Mouse (Mus musculus) cerebellum, adult 11 months (tissue): ENCODE measurements around the gene Thap12.

Experiments
- DNase-seq: peaks from one replicate; pipeline ENCODE4 v3.0.0; 2022

Thap12 gene

DNA sequence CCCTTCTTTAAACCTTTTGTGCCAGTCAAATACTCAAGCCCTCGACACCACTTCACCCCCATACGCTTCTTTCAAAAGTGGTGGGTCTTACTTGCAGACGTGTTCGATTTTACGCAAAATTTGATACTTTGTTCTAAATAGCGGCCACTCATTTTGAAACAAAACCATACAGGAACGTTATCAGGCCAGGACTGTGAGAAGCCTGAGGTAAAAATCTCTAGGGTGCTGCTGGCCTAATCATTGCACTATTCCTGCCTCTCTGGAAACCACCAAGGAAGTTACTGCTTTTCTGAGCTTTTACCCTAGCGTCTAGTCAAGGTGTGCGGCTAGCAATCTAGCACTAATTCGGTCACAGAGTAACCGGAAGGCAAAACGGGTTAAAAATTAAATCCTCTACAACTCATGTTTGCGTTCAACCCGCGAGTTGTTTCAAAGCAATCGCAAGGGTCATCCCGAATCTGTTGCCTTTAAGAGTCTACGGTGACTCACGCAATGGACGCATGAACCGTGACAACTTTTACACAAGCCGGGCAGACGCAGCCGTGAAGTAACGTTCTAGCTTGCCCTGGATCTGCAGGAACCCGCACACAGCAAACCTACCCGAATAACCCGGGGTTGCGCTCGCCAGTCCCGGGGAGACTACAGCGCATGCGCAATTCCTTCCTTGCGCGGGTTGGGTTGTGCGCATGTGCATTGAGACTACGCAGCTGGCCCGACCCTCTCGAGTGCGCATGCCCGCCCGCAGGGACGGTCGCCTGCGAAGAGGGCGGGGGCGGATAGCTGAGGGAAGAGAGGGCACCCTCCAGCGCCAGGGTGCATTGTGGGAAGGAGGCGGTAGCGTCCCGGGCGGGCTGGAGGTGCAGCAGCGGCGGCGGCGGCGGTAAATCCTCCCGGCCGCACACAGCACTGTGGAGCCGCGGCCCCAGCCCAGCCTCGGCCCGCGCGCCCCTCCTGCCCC is at the start of gene Thap12:
Gene Thap12 (plus strand): TSS at position 821 of the 958 bp plus-strand sequence.
- DNase-seq: peak; percentile 100

DNA sequence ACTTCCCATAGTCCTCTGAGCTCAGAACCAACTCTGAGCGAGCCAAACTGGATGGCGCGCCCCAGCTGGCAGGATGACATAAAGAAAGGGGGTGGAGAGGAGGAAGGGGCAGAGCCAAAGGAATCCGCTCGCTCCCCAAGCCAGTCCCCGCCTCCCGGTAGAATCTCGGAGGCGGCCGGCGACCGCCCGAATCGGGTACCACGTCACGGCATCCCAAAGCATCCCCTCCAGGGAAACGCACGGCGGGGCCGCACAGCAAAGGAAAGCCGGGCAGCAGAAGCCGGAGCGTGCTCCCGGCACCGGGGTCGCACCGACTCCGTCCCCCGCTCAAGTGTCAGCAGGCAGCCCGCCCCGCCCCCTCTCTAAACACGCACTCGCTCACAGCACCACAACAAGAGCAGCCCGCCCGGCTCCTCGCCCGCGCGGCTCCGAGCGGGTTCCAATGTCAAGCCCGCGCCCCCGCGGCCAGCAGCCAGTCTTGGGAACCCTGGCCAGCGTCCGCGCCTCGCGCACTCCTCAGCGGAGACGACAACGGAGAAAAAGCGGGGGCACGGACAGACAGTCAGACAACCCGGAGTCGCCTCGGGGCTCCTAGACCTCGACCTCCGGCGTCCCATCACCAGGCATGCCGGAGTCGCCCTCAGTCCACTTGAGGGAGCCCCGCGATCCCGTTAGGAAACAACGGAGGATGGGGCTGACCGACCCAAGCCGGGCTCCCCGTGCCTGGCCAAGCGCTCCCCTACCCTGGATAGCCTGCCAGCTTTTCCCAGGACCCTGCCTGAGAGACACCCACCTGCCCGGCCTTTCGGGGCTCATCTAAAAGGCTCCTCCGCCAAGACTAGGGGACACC is 47.0 kb upstream of the Thap12 start:
- peak; percentile 69 for DNase-seq

DNA sequence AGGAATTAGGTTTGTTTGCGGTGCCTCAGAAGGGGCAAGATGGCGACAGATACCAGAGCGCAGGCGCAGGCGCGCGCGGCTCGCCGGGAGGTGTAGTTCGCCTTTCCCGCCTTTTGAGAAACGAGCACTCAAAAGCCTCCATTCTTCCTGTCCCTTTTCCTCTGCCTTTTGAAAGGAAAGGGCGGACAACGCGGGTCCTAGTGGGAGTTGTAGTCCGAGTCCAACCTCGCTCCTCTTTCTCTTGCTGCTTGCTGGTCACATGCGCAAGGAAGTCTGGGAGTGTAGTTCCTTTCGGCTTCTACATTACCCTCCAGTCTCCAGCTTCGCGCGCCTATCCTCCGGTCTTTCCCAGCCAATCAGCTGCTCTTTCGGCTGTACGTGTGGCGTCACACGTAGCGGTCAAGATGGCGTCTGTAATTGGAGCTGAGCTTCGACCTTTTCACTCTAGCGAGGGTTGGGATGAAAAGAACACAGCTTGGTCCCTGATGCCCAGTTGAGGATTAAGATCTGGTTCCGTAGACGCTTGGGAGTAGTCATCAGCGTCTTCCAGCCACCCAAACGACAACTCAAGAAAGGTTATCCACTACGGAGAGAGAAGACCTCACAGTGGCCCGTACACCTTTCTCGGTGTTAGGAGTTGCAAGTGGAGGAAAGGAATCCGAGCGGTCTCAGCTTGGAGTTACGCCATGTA is 46.2 kb upstream of the Thap12 start, which contains the start of gene Emsy:
Gene Emsy (minus strand): TSS at position 253 of the 691 bp plus-strand sequence.
- peak; percentile 92 for DNase-seq

DNA sequence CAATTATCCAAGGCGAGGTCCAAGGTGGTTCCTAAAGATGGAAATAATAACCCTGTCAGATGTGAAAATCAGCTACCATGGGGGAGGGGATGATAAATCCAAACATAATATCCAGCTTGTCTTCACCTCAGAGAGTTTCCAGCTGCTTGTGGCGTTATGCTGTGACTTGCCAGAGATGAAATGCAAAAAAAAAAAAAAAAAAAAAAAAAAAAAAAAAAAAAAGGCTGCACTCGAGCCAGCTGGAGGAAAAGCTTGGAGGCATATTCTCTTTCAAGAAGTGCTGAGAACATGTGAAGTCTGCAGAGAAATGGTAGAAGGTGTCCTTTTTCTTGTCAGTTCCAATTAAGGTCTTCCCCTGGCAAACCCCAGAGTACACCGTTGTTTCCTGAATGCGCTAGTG is 37.7 kb upstream of the Thap12 start:
- no peak for DNase-seq

DNA sequence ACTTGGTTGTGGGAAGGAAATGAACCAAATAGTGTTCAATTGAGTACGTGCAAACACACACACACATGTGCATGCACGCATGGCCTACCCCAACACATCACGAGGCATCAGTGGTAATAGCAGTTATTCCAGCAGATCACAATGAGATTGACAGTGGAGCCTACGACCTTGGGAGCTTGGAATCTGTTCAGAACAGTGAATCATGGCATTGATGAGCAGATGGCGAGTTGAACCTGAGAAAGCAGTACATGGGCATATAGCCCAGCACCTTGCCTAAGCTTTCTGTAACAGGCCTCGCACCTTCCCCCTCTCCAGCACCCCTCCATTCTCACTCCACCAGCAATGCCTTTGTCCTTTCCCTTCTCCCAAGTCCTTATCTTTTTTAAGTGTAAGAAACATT is 37.2 kb upstream of the Thap12 start:
- no peak for DNase-seq

DNA sequence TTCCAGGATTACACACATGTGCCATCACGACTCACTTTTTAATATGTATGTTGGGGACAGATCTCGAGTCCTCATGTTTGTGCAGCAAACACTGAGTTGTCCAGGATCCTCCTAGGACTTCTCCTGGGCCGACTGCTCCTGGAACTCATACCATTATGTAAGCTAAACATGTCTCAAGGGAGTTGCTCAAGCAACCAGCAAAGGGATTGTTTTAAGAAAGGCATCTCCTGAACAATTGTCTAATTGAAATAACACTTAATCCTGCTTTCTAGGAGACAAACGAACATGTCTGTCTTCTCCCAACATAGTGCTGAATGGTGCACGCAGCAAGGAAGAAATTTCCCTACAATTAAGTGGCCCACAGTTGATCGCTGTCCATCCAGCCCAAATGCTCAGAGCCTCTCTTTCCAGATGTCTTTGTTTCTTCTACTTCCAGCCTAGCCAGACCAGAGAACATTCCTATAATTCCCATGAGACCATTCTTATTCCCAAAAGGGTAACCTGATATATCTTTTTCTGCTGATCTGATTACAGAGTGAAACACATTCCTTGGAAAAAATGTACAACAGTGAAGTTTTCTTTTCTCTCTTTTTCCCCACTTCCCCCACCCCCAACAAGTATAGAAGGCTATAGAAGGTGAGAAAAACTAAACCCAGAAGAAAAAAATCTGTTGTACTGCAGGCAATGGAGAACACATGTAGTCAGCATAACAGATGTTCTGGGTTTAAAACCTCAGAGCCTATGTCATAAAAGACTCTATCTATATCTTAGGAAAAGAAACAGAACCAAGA is 34.8 kb upstream of the Thap12 start:
- DNase-seq: no peak

DNA sequence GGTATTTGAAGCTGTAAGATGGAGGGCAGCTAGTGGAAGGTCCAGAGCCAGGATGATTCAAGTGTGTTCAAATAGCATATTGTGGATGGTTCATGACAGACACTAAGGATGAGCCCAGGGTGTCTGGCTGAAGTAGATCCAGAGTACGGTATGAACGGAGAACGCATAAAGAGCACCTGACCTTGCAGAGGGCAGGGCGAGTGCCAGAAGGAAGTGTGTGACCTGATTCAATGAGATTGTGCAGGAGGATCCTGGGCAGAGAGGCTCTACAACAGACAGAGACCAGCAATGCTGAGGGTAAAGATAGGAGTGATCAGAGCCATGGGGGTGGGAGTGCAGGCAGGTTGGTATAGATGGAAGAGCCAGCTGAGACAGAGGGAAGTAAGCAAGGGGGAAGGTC is 32.1 kb upstream of the Thap12 start:
- DNase-seq: no peak

DNA sequence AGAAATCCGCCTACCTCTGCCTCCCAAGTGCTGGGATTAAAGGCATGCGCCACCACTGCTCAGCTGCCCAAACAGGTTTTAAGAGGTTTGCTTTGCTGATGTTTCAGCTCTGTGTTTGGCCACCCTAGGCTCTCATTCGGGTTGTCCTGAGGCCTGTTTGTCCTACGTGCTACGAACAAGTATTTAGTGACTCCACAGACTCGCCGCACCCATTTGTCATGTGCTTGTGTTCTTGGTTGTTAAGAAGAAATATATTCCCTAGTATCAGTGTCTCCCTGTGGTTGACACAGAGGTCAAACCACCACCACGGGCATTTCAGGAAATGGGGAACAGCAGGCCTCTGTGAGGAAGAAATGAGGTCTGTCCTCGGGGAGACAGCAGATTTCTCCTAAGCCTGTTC is 31.5 kb upstream of the Thap12 start:
- no peak for DNase-seq

DNA sequence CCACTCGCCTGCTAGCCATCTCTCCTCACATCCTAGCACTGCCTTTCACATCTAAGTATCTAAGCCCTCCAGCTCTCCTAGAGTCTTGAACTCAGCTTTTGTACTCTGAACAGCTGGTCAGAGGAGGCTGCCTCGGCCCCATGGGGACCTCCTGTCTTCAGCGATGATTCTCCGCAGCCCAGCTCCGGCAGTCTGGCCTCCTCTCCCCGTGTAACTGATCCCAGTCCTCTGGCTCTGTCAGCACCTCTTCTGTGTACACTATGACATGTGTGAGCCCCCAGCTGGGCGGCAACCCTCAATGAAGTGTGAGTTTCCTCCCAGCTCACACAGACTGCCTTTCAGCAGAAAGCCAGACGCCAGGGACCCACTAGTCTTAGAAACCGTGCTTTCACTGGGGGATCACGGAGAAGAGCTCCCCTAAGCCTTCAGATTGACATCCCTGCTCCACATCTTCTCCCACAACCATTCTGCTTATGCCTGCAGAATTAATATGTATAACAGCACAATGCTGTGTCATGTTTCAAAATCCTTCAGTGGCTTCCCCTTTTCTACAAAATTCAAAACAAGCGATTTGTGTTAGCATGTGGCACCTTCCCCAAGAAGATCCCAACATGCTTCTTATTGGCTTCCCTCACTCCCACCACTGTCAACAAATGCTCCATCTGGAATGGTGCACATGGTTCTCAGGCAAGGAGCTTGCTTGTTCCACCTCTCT is 30.5 kb upstream of the Thap12 start:
- DNase-seq: no peak

DNA sequence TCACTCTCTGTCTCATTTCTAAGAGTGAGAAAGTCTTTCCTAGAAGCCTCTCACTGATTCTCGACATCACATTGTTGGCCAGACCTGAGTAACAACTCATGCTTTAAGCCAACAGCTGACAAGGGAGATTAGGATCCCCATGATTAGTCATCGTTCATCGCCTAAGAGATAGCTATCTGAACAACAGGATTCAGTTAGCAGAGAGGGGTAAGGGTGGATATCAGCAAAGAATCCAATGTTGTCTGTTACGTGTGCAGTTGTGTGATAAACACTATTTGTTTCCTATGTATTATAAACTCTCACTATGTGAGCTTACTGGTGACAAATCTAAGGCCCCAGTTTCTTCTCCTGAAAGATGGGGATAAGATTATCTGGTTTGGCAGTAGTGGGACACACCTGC is 28.6 kb upstream of the Thap12 start:
- no peak for DNase-seq

DNA sequence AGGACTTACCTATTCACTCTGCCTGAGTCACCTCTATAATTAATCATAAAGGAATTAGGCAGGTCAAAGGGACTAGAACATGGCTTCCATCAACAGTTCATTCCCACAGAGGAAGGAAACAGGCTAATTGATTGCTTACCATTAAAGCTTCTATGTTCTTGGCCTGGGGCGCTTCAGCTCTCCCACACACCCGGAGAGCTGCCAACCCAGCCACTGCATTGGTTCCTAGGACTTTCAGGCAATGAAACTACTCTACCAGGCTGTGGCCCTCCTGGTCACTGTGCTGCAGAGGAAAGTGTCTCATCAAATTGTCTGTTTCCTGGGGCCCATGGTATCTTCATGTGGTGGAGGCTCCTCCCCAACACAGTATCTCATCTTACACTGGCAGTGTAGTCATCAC is 25.4 kb upstream of the Thap12 start:
- DNase-seq: no peak

DNA sequence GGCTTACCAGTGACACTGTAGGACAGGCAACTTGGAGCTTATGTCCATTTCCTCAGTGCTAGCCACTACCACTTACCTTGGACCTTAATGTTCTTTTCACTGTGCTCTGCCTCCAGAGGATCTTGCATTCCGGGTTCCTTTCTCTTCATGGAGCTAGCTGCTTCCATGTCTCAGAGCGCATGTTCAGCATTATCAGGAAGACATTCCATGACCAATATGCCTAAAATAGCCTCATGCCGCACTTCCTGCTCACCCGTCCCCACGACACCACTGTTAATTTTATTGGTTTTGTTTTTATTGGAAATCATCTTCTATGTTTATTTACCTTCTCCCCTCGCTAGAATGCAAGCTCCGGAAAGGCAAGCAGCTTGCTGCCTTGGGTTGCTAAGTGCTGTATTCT is 24.5 kb upstream of the Thap12 start:
- DNase-seq: no peak

DNA sequence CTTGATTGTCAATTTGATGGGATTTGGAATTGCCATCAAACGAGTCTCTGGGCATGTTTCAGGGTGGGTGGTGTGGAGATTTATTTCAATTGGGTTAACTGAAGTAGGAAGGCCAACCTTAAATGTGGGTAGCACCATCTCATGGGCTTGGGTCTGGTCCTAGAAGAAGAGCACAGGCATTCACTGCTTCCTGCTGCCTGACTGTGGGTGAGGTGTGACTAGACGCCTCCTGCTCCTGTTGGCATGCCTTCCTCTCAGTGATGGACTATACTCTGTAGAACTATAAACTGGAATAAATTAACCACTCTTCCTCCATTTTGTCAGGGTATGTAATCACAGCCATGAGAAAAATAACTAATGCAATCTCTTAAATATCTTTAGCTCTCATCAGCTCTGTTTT is 22.2 kb upstream of the Thap12 start:
- no peak for DNase-seq

DNA sequence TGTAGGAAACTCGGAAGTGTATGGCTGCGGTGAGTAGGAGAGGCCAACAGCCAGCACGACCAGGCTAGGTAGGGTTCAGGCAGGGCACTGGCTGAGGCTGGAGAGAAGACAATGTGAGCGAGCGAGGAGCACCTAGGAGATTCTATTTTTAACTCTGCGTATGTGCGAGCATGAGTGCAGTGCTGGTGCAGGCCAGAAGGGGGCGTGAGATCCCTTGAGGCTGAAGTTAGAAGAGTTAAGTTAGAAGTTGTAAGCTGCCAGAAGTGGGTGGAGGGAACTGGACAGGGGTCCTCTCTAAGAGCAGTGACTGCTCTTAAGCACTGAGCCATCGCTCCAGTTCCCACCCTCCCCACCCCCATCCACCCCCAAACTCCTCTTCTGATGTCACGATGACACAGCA is 20.1 kb upstream of the Thap12 start:
- DNase-seq: no peak

DNA sequence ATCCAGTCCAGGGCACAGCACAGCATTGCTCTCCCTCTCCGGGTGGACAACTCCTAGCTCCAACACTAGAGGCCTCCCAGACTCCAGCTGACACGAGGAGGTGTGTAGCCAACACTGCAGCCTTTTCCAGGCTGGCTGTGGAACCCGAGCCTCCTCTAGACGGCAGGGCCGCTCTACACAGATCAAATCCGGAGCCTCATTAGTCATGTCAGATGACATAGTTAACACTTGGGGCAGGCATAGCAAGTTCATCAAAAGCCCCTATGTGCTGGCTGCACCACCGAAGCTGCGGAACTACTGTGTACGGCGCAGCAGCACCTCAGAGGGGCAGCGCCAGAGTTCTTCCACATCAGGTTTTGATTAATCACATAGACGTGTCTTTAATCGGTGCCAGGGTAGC is 17.0 kb upstream of the Thap12 start:
- no peak for DNase-seq

DNA sequence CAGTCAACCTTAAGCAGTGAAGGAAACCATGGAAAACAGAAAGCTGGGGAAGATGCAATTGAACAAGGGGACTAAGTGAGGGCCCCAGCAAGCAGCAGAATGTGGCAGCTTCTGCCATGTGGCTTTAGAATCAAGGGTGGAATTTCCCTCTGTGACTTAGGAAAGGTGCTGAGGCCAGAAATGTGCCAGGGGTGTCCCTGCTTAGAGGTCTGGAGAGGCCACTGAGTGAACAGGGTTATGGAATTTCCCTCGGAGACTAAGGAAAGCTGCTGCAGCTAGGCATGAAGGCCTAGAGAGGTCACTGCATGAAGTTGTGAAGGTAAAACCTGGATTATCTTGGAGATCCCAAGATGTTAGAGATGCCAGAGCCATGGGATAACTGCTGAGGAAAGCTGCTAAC is 12.8 kb upstream of the Thap12 start:
- no peak for DNase-seq

DNA sequence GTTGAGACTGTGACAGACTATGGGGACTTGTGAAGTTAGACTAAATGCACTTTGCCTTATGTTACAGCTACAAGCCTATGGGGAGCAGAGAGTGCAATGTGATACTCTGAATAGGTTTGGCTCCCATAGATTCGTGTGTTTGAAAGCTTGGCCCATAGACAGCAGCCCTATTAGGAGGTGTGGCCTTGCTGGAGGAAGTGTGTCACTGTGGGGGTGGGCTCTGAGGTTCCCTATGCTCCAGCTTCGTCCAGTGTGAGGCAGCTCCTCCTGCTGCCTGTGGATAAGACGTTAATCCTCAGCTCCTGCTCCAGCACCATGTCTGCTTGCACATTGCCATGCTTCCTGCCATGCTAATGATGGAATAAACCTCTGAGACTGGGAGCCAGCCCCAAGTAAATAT is 12.1 kb upstream of the Thap12 start:
- no peak for DNase-seq

DNA sequence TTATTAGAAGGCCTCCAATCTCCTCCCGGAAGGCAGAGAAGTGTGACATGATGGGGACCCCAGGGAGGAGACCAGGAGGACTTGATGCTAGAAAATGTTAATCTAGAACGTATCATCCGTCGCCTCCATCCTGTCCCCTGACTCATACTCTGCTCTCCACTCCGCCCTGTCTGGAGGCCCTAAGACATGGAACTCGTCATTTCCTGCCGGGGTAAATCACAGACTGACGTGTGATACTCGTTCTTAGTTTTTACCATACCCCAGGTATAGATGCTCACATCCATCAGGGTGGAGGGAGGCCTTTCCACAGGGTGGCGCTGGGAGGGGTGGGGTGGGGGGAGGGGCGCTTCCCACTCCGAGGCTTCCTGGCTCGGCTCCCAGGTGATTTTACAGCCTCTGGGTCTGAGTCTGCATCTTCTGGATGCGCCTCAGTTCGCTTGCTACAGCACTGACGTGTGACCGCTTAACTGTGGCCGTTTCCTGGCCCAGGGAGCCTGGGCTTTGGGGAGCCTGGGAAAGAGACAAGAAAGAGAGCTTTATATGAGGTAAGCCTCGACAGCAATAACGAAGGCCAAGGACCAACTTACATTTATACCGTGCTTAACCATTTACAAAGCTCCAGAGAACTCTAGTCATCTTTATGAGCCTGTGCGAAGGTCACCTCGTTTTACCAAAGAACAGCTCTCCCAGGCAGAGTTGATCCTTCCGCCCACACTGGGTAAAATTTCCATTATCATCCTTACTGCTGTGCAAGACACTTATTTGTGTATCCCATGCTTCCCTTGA is 9.9 kb upstream of the Thap12 start:
- DNase-seq: no peak

DNA sequence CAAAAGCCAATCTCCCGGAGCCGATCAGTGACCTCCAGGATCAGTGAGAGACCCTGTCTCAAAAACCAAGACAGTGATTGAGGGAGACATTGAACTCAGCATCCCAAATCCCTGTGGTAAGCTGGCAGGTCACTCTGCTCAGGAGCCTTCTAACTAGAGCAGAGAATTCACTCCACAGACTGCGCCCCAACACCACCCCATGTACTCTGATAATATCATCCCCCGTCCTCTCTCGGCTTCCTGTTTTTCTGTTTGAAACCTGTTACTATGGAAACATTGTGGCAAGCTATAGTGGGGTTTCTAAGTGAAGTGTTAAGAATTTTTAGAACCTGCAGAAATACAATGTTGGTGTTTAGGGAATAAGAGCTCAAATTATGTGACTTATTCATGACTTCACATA is 8.9 kb upstream of the Thap12 start:
- DNase-seq: no peak

DNA sequence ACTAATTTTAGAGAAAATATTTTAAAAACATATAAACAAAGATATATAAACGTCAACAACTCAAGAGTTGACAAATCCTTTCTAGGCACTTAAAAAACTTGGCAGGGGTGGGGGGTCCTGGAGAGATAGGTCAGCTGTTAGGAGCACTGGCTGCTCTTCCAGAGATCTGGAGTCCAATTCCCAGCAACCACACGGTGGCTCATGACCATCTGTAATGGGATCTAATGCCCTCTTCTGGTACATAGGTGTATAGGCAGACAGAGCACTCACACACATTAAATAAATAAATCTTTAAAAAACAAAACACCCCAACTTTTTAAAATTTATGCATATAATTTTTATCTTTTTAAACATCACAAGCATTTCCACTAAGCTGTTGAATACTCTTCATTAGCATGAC is 5.4 kb upstream of the Thap12 start:
- DNase-seq: no peak

DNA sequence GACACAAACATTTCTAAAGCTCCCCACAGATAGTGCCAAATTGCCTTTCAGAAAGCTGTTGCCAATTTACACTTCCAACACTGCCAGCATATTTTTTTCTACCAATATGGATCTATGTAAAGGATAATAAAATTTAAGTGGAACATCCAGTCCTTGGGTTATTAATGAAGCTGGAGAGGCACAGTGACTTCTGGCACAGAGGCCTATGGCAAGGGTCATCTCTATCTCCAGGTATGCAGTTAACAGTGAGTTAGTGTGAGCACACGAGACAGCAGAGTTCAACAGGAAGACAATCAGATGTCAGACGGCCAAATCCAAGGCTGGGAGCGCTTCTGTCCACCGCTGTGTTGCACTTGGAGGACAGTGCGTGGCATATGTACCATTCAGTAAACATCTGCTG is 4.9 kb upstream of the Thap12 start:
- DNase-seq: no peak
